Mouse (Mus musculus) Patski (cell line): Measurements from ENCODE around the gene Serpind1. TPM values are rescaled to one million over a fixed set of nuclear protein-coding genes. Genes with fewer than 3 reads are reported as not detected.

ENCODE experiments used
- ATAC-seq: fragments of 100-300 bp; one replicate; pipeline ENCODE4 v1.8.0; 2021
- CTCF ChIA-PET: fragments of 350-600 bp; sonication (Branson Sonifier 250); formaldehyde crosslinking; loops from one replicate; lab custom pipeline; 2022; ENCODE audit warnings: inconsistent platforms; lab: Charles Lee
- POLR2A ChIA-PET: fragments of 350-600 bp; sonication (Branson Sonifier 250); formaldehyde crosslinking; loops from one replicate; lab custom pipeline; 2022; ENCODE audit warnings: antibody characterized with exemption, inconsistent platforms; lab: Charles Lee
- DNase-seq: peaks from one replicate; pipeline ENCODE4 v3.0.0-alpha.2; 2011; ENCODE audit warnings: low read depth, low spot score
- H3K27me3 ChIP-seq: fragments of 371-371 bp; one replicate; pipeline ENCODE4 v1.5.1; 2021
- CTCF ChIP-seq: fragments of 100-300 bp; IDR thresholded peaks from one replicate; pipeline ENCODE4 v1.5.1; 2021
- in situ Hi-C: fragments of 300-500 bp; cut with MboI; formaldehyde crosslinking; loops from 3 replicates; pipeline ENCODE4 v1.11.1; 2018; ENCODE audit warnings: low pct_unique_long_range_greater_than_20kb, mixed read lengths
- polyA plus RNA-seq: library from polyadenylated mRNA; unstranded; gene quantifications from one replicate; pipeline ENCODE4 v1.2.3, GENCODE M21; 2021

Gene Serpind1
- polyA plus RNA-seq, result 0.12 TPM

DNA sequence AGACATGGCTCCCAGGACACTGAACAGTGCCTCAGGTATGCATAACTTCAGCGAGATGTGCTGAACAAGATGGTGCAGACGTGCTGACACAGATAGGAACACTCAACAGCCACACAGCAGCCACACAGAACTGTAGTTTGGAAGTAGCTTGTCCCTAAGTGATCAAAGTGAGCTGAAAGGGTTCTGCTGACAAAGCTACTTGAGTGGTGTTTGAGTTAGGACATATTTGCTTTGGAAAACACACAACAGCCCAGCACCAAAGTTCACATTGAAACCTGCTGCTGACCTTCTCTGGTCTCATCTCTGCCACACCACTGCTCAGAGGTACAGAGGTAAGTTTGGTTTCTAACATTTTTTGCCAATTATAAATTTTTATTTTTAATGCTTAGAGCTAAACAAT, at the start of gene Serpind1:
TSS of gene Serpind1 (plus strand) at position 256 of the 400 bp plus-strand sequence.
- ATAC-seq (no peak), DNase-seq (no peak)
- in situ Hi-C loops, result no loop called here
- CTCF ChIA-PET, result no interaction called here
- no peak for TF ChIP-seq CTCF
- H3K27me3 ChIP-seq, result no peaks in the 10 kb centered on the region
- POLR2A ChIA-PET, result no interaction called here

DNA sequence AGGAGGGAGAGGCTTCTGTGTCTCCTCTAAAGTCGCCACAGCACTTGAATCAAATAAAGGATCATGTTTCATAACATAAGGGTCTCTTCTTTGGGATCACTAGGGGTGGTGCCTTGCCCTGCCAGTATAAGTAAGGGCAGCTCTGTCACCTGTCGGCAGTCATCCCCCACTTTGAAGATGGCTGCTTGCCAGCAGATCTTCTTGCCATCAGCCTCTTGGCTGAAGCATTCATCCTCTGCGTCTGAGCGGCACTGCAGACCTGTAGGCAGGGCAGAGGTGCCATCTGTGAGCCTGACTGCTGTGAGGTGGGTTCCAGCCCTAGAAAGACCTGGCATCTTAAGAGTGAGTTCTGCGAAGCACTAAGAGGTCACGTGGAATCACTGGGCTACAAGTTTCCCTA, 48.0 kb upstream of the Serpind1 start:
- no peak for TF ChIP-seq CTCF
- ATAC-seq (no peak), DNase-seq (no peak)
- H3K27me3 ChIP-seq, result no peaks in the 10 kb centered on the region
- ChIA-PET POLR2A (interaction anchor here (0.6 kb wide), 1 partner anchor 32 kb away, joined by 3 read pairs; no protein-coding TSS in a partner anchor), CTCF (interaction anchor here (2.1 kb wide), 1 partner anchor 9 kb away, joined by 5 read pairs; no protein-coding TSS in a partner anchor)
- in situ Hi-C loops, result loop anchor here (5.0 kb wide), 2 partner anchors 81 to 151 kb away; partner anchors contain the start of genes Sdf2l1 and Ube2l3

DNA sequence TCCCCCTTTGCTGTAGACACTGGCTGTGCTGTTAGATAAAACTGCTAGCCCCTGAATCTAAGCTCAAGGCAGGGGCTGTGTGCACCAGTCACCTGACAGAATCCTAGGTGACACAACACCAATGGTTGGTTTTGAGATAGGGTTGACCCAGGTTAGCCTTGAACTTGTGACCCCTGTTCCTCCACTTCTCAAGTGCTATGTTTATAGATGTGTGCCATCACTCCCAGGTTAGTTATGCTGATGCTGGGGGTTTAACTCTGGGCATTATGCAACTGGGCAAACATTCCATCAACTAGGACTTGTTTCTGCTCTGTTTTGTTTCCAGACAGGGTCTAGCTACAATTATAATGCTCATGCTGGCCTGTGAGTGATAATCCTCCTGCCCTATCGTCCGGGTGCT, 44.1 kb upstream of the Serpind1 start:
- ATAC-seq, result no peak
- TF ChIP-seq CTCF, result no peak
- ChIA-PET POLR2A (no interaction called here), CTCF (no interaction called here)
- no peaks in the 10 kb centered on the region for H3K27me3 ChIP-seq
- DNase-seq, result no peak
- in situ Hi-C loops, result no loop called here

DNA sequence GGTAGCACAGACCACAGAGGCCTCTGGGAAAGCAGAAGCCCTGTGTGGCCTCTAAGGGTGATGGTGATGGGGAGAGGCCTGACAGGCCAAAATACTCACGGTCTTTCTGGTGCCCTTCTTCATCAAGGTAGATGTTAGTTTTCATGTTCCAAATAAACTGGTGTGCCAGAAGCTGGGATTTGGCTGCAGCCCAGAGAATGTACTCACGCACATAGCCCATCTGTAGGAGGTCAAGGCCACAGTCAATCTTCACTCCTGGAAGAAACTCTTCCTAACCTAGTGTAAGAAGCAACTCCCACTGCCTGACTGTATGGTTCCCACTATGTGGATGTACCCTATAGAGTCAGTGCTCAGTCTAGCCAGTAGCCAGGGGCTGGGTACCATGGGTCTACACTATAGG, 40.2 kb upstream of the Serpind1 start:
- POLR2A ChIA-PET, result no interaction called here
- in situ Hi-C loops, result no loop called here
- ATAC-seq (no peak), DNase-seq (no peak)
- H3K27me3 ChIP-seq, result no peaks in the 10 kb centered on the region
- TF ChIP-seq CTCF, result no peak
- CTCF ChIA-PET, result no interaction called here

DNA sequence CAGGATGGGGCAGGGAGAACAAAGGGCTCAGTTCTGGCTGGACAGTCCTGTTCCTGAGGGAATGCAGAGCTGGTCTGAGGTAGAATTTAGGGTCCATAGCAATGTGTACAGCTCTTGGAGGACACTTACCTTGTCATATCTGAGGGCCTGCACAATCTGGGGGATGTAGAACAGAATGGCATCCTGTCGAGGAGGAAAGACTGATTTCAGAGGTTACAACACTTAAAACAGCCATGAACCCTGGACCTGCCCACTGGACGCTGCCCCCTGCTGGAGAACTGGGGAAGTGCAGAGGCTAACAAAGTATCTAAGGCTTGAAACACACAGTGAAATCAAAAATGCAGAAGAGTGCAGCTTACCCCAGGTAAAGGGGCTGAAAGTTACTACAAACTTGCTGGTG, 38.4 kb upstream of the Serpind1 start:
- DNase-seq, result no peak
- in situ Hi-C loops, result no loop called here

DNA sequence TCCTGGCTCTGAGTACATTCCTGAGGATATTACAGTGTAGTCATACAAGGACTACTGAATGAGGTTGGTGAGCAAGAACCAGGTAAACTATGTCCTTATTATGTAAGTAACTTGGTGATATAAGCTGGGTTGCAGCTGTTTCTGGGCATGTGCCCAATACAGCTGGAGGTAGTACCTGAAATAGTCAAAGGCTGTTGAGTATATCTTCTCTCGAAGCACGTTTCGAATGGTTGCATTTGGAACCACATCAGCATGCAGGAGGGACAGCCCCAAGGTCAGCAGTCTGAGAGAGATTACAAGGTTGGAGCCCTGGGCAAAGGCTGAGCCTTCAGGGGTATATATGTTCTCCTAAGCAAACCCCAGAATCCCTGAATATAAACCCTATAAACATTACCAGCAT, 30.4 kb upstream of the Serpind1 start:
- H3K27me3 ChIP-seq, result no peaks in the 10 kb centered on the region
- no peak for TF ChIP-seq CTCF
- ATAC-seq (no peak), DNase-seq (no peak)
- in situ Hi-C loops, result no loop called here
- ChIA-PET POLR2A (no interaction called here), CTCF (interaction anchor here (0.9 to 1.0 kb wide), 2 partner anchors 8 to 26 kb away, joined by 3 to 4 read pairs; no protein-coding TSS in a partner anchor)

More for the DNA sequence above, 38.4 kb upstream of the Serpind1 start:
- POLR2A ChIA-PET, result interaction anchor here (0.6 kb wide), 1 partner anchor 74 kb away, joined by 5 read pairs; no protein-coding TSS in a partner anchor
- ATAC-seq, result no peak
- peak; percentile 96 for TF ChIP-seq CTCF
- CTCF ChIA-PET, result interaction anchor here (0.7 to 2.4 kb wide), 11 partner anchors 9 to 167 kb away, joined by 3 to 7 read pairs (median 4); partner anchors contain the start of gene Rimbp3
- H3K27me3 ChIP-seq, result no peaks in the 10 kb centered on the region

DNA sequence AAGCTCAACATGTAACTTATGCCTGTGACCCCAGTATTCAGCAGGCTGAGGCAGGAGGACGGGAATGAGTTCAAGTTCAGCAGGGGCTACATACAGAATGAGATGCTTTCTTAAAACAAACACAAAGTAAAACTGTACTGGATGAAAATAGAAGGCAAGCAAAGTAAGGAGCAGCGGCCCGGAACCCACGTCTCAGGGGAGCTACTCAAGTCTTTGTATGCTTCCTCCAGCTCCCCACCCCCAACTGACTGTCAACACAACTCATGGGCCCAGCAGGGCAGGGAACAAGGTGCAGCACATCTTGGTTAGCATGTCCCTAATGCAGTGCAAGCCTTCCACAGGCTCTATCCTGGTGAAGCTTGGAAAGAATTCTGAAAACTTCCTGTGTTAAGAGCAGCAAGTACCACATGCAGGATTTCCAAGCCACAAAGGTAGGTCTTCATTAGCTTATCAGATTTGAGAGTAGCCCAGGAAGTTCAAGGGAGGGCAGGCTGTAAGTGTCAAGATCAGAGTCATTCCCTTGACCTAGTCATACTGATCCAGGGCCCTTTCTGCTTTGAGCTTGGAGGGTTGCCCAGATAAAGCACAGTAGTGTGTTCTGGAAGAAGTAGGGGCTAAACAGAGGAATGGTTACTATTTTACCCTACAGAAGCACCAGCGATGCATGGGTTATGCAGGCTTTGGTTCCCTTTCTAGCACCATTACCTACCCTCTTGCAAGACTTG, 27.5 kb upstream of the Serpind1 start:
- in situ Hi-C loops, result no loop called here
- H3K27me3 ChIP-seq, result no peaks in the 10 kb centered on the region

DNA sequence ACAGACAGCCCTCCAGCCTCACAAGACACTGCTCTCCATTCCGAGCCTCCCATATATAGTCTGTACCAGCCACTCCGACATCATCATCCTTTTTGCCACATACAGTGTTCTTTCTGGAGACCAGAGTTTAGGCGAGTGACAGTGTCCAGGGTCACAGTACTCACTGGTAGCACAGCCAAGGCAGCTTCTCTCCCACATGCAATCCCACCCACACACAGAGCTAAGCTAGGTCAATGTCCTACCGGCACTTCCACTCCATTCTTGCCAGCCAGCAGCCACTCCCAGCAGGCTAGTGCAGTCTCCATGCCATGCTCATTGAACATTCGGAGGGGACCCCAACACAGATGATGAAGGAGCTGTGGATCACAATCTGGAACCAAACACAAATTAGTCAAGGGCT, 23.7 kb upstream of the Serpind1 start:
- ATAC-seq (no peak), DNase-seq (no peak)
- no peak for TF ChIP-seq CTCF
- in situ Hi-C loops, result no loop called here
- POLR2A ChIA-PET, result no interaction called here
- CTCF ChIA-PET, result interaction anchor here (1.2 kb wide), 1 partner anchor 15 kb away, joined by 3 read pairs; no protein-coding TSS in a partner anchor
- H3K27me3 ChIP-seq, result no peaks in the 10 kb centered on the region

More for the DNA sequence above, 27.5 kb upstream of the Serpind1 start:
- ChIA-PET CTCF (interaction anchor here (0.9 kb wide), 1 partner anchor 27 kb away, joined by 3 read pairs; no protein-coding TSS in a partner anchor), POLR2A (no interaction called here)
- no peak for DNase-seq
- no peak for ATAC-seq
- TF ChIP-seq CTCF, result no peak

DNA sequence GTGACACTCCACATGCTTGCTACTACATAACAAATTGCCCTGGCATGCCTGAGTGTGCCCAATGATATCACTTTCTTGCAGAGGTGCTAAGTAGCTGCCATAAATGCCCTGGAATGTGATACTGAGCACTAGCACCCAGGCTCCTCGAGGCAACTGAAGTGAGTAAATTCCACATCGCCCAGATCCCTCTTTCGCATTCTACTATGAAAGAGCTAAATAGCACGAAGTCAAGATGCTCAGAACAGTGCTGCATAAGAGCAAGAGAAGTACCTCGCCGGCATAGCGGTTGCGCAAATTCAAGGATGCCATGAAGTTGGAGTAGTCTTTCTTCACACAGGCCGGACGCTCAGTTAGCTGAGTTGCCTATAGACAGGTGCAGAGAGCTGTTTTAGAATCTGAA, 22.1 kb upstream of the Serpind1 start:
- no peaks in the 10 kb centered on the region for H3K27me3 ChIP-seq
- POLR2A ChIA-PET, result no interaction called here
- ATAC-seq, result no peak
- CTCF ChIA-PET, result interaction anchor here (1.1 to 1.8 kb wide), 2 partner anchors 9 to 10 kb away, joined by 4 read pairs; no protein-coding TSS in a partner anchor
- no peak for DNase-seq
- in situ Hi-C loops, result no loop called here
- TF ChIP-seq CTCF, result no peak

DNA sequence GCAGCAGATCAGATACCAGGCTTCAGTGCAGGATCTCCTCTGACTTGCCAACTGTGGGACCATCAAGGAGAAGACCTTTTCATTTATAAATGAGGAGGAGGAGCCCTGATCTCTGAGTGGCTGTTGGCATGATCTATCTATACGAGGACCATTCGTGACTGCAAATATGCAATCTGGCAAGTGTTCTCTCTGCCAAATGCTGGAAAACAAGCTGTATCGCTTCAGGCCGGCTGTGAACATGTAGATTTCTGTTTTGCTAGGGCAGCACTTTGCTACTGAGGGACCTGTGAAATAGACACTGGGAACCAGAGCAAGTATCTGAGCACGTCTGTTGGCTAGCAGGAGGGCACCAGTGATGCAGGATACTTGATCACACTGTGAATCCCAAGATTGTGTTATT, 18.6 kb upstream of the Serpind1 start:
- H3K27me3 ChIP-seq, result no peaks in the 10 kb centered on the region
- TF ChIP-seq CTCF, result no peak
- ATAC-seq (no peak), DNase-seq (no peak)
- POLR2A ChIA-PET, result no interaction called here
- in situ Hi-C loops, result no loop called here
- CTCF ChIA-PET, result interaction anchor here (1.8 kb wide), 1 partner anchor 33 kb away, joined by 3 read pairs; no protein-coding TSS in a partner anchor

DNA sequence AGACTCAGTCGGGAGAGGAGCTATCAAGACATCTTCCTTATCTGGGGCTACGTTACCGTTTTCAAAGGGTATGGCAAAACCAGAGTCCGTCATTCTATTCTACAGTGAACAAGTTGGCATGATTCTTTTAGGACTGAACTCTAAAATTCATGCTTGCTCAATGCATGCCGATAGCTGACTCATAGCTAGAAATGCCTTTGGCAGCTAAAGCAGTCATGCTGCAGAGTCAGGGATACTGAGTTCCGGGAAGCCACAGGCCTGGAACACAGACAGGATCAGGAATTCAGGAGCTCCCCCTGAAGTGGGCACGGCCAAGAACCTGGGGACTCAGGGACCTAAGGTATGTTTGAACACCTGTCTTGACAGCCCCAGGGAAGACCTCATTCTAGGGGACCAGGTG, 14.6 kb upstream of the Serpind1 start:
- no peaks in the 10 kb centered on the region for H3K27me3 ChIP-seq
- POLR2A ChIA-PET, result no interaction called here
- ATAC-seq (peak; percentile 82), DNase-seq (no peak)
- CTCF ChIA-PET, result no interaction called here
- no peak for TF ChIP-seq CTCF
- in situ Hi-C loops, result no loop called here
